Mouse (Mus musculus): ENCODE measurements around the gene Gstm5.

GRCm38 (mm10) chr3:107867086-107867485 lies 28.5 kb upstream of the Gstm5 start:
- TF ChIP-seq CTCF (IDR thresholded peaks at IDR 0.05; ENCODE audit: extremely low read depth, insufficient read length, insufficient replicate concordance, low read depth, low read length): peak; percentile 92; the same call in 1 of the 2 replicates
- no peak for TF ChIP-seq POLR2A (IDR thresholded peaks at IDR 0.05; ENCODE audit: low read depth, low read length)

Data from small intestine, adult 2 months (tissue).